Mouse (Mus musculus): Measurements from ENCODE around the gene Rtl5. TPM values are rescaled to one million over a fixed set of nuclear protein-coding genes. Genes with fewer than 3 reads are reported as not detected.

The Rtl5 gene
- polyA plus RNA-seq, 1 experiment from 2014 or later = 1.7 TPM

DNA sequence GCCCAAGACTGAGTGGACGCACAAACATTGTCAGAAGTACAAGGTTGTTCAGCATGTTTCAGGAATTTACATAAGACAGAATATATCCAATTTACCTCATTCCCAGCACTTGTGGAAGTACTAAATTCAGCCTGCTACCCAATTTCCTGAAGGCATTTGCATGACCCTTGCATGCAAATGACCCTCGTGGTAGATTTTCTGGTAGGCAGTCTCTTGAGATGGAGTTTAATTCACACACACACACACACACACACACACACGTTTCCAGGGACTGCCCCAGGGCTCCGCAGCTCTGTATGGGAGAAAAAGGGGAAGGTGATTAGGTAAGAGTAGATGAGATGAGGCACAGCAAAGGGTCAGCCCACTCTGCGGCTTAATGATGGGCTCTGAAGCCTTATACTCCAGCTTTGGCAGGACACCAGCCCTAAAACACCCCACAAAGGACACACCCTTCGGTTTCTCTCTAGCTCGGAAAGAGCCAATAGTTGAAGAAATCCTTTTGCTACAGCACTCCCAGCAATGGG is 23.3 kb upstream of the Rtl5 start:
- 66% methylated on average over 7 of the region's 7 CpGs for WGBS
- H3K4me2 ChIP-seq (replicated peaks; ENCODE audit: low read depth, low read length) = no peak overlapping the region

DNA sequence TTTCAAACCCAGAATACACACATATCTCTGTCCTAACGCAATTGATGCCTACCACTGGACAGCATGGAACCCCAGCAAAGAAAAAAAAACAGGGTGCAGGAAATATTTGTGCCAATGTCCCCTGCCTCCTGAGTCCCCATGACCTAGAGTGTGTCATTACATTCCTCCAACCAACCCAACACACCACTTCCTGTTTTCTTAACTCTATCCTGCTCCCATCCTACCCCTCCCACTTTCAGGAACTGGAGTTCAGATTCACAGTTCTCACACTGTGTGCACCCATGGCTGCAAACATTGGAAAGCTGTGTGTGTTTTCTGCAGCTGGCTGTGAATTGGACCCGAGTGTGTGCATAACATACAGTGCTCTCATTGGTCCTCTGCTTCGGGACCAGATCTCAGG is 19.5 kb upstream of the Rtl5 start:
- no peak overlapping the region for H3K4me3 ChIP-seq (ENCODE audit: low read depth, low read length)
- DNase-seq (ENCODE audit: low spot score) (no peak), ATAC-seq (no peak)
- H3K9ac ChIP-seq (replicated peaks; ENCODE audit: low read depth) = no peak overlapping the region
- TF ChIP-seq CTCF (IDR thresholded peaks at IDR 0.05) (no peak), EP300 (IDR thresholded peaks at IDR 0.05) (no peak)
- WGBS = 49% methylated on average over 3 of the region's 3 CpGs
- no peaks in the 10 kb centered on the region for H3K9me3 ChIP-seq (ENCODE audit: low read length)
- no peaks in the 10 kb centered on the region for H3K27me3 ChIP-seq (replicated peaks; ENCODE audit: insufficient read depth, low read length)
- no peak overlapping the region for H3K27ac ChIP-seq (ENCODE audit: low read length)
- no peaks in the 10 kb centered on the region for H3K36me3 ChIP-seq (ENCODE audit: insufficient read depth, low read length)
- no peak overlapping the region for H3K4me2 ChIP-seq (replicated peaks; ENCODE audit: low read depth, low read length)
- H3K4me1 ChIP-seq (ENCODE audit: insufficient read depth, low read depth, low read length) = no peaks in the 10 kb centered on the region

More for the DNA sequence above, 23.3 kb upstream of the Rtl5 start:
- DNase-seq (ENCODE audit: low spot score) (no peak), ATAC-seq (no peak)
- TF ChIP-seq CTCF (IDR thresholded peaks at IDR 0.05) (no peak), EP300 (IDR thresholded peaks at IDR 0.05) (no peak)
- Histone ChIP-seq H3K9ac (replicated peaks; ENCODE audit: low read depth) (no peak overlapping the region), H3K4me1 (ENCODE audit: insufficient read depth, low read depth, low read length) (no peaks in the 10 kb centered on the region), H3K27me3 (replicated peaks; ENCODE audit: insufficient read depth, low read length) (no peaks in the 10 kb centered on the region), H3K4me3 (ENCODE audit: low read depth, low read length) (no peak overlapping the region), H3K27ac (ENCODE audit: low read length) (no peak overlapping the region), H3K36me3 (ENCODE audit: insufficient read depth, low read length) (no peaks in the 10 kb centered on the region), H3K9me3 (ENCODE audit: low read length) (no peaks in the 10 kb centered on the region)

DNA sequence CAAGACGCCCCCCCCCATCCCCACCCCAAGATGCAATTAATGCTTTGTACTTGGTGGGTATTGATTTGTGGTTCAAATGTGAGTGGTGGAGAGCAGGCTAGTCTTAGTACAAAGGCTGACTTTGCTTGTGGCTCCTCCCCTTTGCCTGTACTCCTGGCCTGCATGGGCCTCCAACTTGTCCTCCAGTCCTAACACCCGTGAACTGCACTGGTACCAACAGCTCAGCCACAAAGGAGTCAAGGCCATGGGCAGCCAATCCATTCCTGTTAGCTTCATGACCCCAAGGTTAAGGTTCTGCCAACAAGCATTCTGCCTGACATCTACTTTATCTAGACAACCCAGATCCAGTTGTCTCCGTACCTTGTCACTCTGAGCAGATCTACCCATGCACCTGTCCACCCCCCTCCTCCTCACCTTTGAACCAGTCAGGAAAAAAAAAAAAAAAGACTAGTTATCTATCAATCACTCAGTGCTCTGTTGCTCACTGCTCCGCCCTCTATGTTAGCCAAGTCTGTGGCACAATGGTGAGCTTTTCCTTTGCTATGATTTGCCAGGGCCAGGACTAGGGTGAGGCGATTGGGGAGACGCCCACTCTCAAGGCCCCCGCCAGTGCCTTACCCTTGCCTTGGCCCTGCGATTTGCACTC is 14.8 kb upstream of the Rtl5 start:
- no peak for DNase-seq (ENCODE audit: low spot score)

DNA sequence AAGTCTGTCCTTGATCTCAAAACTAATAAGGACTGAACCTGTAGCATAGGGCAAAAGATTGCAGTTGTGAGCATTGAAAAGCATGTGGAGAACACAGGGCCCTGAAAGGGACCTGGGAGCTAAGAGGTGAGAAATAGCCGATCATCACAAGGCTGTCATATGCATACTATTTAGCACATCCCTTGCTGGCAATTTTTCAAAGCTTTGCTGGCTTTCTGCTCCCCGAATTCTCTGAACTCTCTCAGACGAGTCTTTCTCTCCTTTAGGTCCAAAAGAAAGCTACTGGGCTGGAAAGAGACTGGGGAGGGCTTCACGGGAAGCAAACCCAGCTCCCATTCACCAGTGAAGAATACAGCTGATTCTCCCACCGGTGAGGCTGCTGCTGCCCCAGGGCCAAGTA is 11.2 kb upstream of the Rtl5 start:
- 42% methylated on average over 5 of the region's 5 CpGs for WGBS
- no peak overlapping the region for H3K4me3 ChIP-seq (ENCODE audit: low read depth, low read length)
- H3K9me3 ChIP-seq (ENCODE audit: low read length) = no peaks in the 10 kb centered on the region
- no peaks in the 10 kb centered on the region for H3K27me3 ChIP-seq (replicated peaks; ENCODE audit: insufficient read depth, low read length)
- DNase-seq (ENCODE audit: low spot score) (no peak), ATAC-seq (no peak)
- H3K27ac ChIP-seq (ENCODE audit: low read length) = no peak overlapping the region
- no peaks in the 10 kb centered on the region for H3K36me3 ChIP-seq (ENCODE audit: insufficient read depth, low read length)
- H3K9ac ChIP-seq (replicated peaks; ENCODE audit: low read depth) = no peak overlapping the region
- TF ChIP-seq EP300 (IDR thresholded peaks at IDR 0.05) (no peak), CTCF (IDR thresholded peaks at IDR 0.05) (no peak)
- no peak overlapping the region for H3K4me2 ChIP-seq (replicated peaks; ENCODE audit: low read depth, low read length)
- no peaks in the 10 kb centered on the region for H3K4me1 ChIP-seq (ENCODE audit: insufficient read depth, low read depth, low read length)

More for the DNA sequence above, 14.8 kb upstream of the Rtl5 start:
- Histone ChIP-seq H3K27me3 (replicated peaks; ENCODE audit: insufficient read depth, low read length) (no peaks in the 10 kb centered on the region), H3K4me1 (ENCODE audit: insufficient read depth, low read depth, low read length) (no peaks in the 10 kb centered on the region), H3K9me3 (ENCODE audit: low read length) (no peaks in the 10 kb centered on the region), H3K4me2 (replicated peaks; ENCODE audit: low read depth, low read length) (no peak overlapping the region), H3K9ac (replicated peaks; ENCODE audit: low read depth) (no peak overlapping the region), H3K4me3 (ENCODE audit: low read depth, low read length) (no peak overlapping the region), H3K27ac (ENCODE audit: low read length) (no peak overlapping the region), H3K36me3 (ENCODE audit: insufficient read depth, low read length) (no peaks in the 10 kb centered on the region)
- 84% methylated on average over 8 of the region's 8 CpGs for WGBS
- ATAC-seq = no peak
- no peak for TF ChIP-seq CTCF (IDR thresholded peaks at IDR 0.05)
- TF ChIP-seq EP300 (IDR thresholded peaks at IDR 0.05) = no peak

DNA sequence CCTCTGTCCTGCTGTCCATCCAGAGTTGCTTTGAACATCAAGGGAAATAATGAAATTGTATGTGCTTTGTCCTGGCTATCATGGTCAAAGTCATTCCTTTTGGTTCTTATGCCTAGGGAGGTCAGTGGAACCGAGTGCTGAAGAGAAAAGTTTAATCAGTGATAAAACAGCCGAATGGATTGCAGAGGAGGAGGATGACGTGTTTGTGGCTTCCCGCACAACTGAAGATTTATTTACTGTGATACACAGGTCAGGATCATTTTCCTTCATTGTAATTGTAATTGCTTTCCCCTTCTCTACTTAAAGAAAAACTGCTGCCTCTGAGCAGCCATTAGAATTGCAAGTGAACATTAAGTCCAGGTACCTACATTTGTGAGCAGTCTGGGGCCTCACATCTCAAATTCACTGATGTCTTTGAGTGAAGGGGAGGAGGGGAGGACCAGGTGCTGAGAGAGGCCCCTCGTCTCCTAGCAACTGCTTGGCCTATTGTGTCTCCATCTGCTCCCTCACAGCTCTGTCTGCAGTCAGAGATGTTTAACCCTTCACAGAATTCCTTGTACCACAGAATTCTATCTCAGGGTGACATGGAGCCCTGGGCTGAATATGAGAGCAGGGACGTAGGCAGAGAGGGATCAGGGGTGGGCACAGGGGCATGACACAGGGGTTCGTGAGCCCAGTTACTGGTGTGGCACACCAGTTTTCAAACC is 10.6 kb upstream of the Rtl5 start:
- DNase-seq (ENCODE audit: low spot score) = no peak
- Histone ChIP-seq H3K4me1 (ENCODE audit: insufficient read depth, low read depth, low read length) (no peaks in the 10 kb centered on the region), H3K27ac (ENCODE audit: low read length) (no peak overlapping the region), H3K27me3 (replicated peaks; ENCODE audit: insufficient read depth, low read length) (no peaks in the 10 kb centered on the region), H3K4me3 (ENCODE audit: low read depth, low read length) (no peak overlapping the region), H3K4me2 (replicated peaks; ENCODE audit: low read depth, low read length) (no peak overlapping the region), H3K9me3 (ENCODE audit: low read length) (no peaks in the 10 kb centered on the region), H3K36me3 (ENCODE audit: insufficient read depth, low read length) (no peaks in the 10 kb centered on the region), H3K9ac (replicated peaks; ENCODE audit: low read depth) (no peak overlapping the region)
- TF ChIP-seq CTCF (IDR thresholded peaks at IDR 0.05) (no peak), EP300 (IDR thresholded peaks at IDR 0.05) (no peak)
- WGBS = 46% methylated on average over 7 of the region's 7 CpGs
- ATAC-seq = no peak

DNA sequence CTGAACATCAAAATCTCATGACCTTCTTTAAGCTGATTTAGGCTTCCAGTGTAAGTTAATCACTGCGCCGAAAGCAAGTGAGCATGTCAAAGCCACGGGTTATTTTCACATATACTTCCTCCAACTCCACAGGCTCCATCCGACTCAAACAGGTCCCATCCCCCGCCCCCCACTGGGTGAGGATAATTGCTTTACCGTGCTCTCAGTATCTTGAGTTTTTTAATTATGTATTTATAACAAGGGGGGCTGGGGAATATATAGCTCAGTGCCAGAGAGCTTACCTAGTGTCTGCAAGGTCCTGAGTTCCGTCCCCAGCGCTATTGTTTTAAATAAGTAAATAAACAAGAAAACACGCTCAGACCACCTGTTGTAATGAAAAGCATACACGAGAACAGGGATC is 10.0 kb upstream of the Rtl5 start:
- H3K4me1 ChIP-seq (ENCODE audit: insufficient read depth, low read depth, low read length) = no peaks in the 10 kb centered on the region
- WGBS = 56% methylated on average over 10 of the region's 10 CpGs
- no peak overlapping the region for H3K9ac ChIP-seq (replicated peaks; ENCODE audit: low read depth)
- TF ChIP-seq CTCF (IDR thresholded peaks at IDR 0.05) (no peak), EP300 (IDR thresholded peaks at IDR 0.05) (no peak)
- H3K9me3 ChIP-seq (ENCODE audit: low read length) = no peaks in the 10 kb centered on the region
- H3K27me3 ChIP-seq (replicated peaks; ENCODE audit: insufficient read depth, low read length) = no peaks in the 10 kb centered on the region
- H3K4me2 ChIP-seq (replicated peaks; ENCODE audit: low read depth, low read length) = no peak overlapping the region
- no peak overlapping the region for H3K4me3 ChIP-seq (ENCODE audit: low read depth, low read length)
- DNase-seq (ENCODE audit: low spot score) (no peak), ATAC-seq (no peak)
- no peak overlapping the region for H3K27ac ChIP-seq (ENCODE audit: low read length)
- H3K36me3 ChIP-seq (ENCODE audit: insufficient read depth, low read length) = no peaks in the 10 kb centered on the region

Measured in lung, postnatal 0 days (tissue).